Mouse (Mus musculus) layer of hippocampus, adult 9-10 months (tissue): Measurements from ENCODE around the gene Hexb.

Experiments
- DNase-seq: peaks from one replicate; pipeline ENCODE4 v3.0.0; 2022; ENCODE audit warnings: low spot score

The Hexb gene

DNA sequence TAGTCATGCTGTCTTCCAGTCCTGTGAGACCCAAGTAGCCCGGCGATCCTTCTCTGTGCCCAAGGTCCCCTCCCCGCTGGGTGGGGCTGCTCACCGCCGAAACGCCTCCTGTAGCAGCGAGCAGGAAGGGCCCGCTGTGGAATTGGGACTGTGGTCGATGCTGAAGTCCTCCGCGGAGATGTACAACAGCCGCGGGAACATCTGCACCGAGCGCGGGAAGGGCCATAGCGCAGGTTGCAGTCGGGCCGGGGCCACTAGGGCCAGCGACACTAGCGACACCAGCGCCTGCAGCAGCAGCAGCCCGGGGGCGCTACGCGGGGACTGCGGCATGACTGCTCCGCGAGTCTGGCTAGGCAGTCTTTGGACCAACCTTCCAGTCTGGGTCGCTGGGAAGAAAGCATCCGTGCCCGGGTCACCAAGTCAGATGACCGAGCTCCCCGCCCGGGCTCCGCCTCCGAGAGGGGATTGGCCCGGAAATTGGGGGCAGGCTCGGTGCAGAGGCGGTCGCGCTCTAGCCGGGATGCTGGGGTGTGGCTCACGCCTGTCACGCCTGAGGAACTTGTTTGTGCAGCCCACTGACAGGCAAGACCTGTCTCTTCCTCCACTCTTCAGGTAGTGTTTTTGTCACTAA, at the start of gene Hexb:
TSS of gene Hexb (minus strand) at position 426 of the 631 bp plus-strand sequence.
- no peak for DNase-seq

DNA sequence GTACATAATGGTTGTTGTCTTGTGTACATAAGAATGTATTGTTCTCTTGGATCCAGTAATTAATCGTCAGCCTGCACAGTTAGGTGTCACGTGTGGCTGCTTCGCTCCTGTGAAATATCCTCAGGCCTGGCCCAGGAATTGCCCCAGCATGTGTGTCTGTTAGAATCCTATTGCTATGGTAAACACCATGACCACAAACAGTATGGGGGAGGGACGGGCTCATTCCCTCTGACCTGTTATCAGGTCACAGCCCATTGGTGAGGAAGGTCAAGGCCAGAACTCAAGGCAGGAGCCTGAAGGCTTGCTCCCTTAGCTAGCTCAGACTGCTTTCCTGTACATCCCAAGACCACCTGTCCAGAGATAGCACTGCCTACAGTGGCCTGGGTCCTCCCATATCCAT, 49.6 kb upstream of the Hexb start:
- DNase-seq: no peak

DNA sequence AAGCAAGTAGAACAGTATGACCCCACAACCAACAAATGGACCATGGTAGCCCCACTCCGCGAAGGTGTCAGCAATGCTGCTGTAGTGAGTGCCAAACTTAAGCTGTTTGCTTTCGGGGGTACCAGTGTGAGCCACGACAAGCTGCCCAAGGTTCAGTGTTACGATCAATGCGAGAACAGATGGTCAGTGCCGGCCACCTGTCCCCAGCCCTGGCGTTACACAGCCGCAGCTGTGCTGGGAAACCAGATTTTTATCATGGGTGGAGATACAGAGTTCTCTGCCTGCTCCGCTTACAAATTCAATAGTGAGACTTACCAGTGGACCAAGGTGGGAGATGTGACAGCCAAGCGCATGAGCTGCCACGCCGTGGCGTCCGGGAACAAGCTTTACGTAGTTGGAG, 48.1 kb upstream of the Hexb start:
- no peak for DNase-seq

DNA sequence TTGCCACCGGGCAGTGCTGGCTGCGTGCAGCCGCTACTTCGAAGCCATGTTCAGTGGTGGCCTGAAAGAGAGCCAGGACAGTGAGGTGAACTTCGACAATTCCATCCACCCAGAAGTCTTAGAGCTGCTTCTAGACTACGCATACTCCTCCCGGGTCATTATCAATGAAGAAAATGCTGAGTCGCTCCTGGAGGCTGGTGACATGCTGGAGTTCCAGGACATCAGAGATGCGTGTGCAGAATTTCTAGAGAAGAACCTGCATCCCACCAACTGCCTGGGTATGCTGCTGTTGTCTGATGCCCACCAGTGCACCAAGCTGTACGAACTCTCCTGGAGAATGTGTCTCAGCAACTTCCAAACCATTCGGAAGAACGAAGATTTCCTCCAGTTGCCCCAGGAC, 47.0 kb upstream of the Hexb start:
- no peak for DNase-seq

DNA sequence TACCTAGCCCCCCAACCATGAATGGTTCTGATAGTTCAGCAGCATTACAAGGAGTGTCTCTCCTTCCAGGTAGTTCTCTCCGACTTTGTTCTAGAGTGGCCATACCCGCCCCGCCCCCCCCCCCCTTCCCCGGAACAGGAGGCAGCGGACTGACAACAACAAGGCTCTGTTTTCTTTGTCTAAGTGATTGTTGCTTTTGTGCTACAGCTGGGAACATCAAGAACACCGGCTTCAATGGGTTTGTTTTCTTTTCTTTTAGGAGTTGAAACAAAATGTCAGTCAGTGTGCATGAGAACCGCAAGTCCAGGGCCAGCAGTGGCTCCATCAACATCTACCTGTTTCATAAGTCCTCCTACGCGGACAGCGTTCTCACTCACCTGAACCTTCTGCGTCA, 46.6 kb upstream of the Hexb start:
- no peak for DNase-seq

DNA sequence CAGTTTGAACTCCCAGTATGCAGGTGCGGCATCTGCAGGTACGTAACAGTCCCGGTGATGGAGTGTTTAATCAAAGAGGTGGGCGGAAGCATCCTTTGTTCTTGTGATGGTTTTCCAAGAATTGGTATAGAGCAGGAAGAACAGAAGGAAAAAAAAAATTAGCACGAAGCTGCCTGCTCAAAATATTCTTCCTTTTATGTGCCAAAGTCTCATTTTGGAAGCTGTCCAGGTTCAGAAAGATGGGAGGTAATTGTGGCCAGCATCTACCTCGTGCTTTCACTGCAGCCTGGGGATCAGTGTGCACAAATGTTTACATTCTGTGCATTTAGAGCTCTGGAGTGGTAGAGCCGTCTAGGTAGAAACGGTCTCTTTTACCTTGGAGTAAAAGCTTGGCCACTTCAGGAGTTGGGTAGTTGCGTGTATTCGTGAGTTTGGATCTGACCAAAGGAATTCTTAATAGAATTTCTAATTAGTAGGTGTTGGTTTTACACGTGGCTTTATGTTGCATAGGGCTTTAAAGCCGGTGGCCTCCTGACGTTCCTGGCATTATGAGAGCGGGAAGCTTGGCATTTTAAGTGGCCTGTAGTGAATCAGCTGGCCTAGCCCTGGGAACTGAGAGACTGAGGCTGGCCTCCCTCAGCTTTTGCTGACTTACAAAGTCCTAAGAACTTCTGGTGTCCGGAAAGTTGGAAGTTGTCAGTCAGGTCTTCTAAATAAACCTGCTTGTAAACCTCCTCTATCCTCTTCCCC, 46.0 kb upstream of the Hexb start:
- DNase-seq: no peak

DNA sequence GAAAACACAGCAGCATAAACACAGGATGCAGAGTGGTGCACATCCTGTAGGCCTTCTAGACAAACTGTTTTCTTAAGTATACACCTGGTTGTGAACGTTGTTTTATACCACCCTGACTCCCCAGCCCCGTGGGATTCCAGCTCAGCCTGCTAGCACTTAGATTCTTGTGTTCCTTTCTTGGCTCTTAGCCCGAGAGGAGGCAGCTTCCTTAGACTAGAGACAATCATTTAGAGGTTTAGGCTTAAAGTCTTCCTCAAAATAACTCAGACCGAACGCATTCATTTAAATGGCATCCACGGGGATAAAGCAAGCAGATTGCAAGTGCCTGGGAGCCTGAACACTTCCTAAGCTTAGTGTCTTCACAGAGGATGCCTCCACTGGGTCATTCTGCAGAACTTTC, 44.6 kb upstream of the Hexb start:
- DNase-seq: no peak

DNA sequence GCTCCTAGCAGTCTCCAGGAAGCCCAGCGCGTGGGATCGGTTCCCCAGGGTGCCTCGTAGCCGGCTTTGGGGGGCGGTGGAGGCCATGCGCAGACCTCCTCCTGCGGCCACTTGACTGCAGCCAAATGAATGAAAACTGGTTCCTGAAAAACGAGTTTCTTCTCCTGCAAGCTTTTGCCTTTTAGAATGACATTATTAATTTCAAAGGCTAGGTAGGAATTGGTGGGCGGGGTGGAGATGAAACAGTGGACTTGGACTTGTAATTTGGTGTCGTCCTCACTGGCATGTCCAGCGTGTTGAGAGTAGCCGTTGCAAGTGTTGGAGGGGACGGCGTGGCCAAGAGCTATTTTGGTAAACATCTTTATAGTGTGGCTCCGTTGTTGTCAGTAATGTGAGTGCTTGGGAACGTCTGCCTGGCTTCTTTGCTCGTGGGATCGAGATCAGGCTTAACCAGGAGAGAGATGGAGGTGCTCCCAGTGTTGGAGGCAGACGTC, 43.7 kb upstream of the Hexb start:
- no peak for DNase-seq

DNA sequence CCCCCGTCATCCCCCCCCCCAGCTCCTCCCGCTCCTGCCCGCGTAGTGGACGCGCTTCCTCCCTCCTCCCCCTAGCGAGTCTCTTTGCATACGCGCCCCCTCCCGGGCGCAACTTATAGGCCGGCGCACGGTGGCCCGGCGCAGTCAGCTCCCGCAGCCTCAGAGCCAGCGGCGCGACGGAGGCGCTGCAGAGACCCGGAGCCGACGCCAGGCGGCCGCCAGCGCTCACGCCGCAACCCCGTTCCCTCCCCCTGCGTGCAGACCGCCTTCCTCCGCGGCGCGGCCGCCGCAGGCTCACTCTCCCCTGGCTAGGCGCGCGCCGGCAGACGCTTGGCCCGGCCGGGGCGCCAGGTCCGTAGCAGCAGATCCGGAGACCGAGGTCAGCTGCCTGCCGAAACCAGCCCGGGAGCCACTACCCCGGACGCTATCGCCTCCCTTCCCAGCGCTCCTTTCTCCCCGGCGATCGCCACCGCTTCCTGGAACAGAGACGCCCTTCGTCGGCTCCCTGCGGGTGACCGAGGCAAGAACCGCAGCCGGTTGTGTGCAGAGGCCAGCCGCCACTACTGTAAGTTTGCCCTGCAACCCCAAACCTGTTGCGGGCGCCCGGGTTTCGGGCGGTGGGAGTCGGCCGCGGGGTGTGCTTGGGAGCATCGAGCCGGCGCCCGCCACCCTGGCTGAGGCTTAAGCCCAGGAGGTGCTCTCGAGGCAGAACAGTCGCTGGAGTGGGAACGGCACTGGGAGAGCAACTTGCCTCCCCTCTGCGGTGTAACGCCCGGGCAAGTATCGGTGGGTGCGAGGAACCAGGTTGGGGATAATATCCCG, 43.0 kb upstream of the Hexb start, which contains the start of gene Enc1:
TSS of gene Enc1 (plus strand) at position 141 of the 822 bp plus-strand sequence.
- DNase-seq: peak; percentile 79

DNA sequence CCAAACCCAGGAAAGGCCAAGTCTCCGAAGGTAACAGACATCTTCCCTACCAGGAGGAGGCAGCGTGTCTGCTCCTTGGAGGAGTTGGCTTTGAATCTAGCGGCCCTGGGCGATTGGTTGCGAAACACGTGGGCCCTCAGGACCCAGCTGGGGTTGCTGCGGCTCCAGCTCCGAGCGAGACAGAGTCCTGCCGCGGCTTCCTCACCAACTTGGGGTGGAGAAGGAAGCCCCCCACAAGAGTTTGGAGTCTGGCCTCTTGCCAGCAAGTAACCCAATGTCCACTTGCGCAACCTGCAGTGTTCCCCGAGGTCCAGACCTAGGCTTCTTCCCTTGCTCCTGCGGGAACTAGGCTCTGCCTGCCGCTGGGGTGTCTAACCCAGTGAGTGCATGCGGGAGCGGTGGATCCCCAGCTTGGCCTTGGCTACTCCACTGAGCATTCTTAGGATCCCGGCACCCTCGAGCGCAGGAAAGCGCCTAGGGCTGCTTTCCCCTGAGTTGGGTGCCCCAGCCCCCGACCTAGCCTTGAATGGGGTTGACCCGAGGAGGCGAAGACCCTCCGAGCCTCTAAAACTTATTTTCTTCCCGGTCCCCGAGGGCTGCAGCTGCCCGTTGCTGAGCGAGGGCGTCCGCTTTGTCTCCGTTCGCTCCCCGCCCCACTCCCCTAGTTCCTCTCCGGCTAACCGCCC, 42.3 kb upstream of the Hexb start:
- DNase-seq: no peak

DNA sequence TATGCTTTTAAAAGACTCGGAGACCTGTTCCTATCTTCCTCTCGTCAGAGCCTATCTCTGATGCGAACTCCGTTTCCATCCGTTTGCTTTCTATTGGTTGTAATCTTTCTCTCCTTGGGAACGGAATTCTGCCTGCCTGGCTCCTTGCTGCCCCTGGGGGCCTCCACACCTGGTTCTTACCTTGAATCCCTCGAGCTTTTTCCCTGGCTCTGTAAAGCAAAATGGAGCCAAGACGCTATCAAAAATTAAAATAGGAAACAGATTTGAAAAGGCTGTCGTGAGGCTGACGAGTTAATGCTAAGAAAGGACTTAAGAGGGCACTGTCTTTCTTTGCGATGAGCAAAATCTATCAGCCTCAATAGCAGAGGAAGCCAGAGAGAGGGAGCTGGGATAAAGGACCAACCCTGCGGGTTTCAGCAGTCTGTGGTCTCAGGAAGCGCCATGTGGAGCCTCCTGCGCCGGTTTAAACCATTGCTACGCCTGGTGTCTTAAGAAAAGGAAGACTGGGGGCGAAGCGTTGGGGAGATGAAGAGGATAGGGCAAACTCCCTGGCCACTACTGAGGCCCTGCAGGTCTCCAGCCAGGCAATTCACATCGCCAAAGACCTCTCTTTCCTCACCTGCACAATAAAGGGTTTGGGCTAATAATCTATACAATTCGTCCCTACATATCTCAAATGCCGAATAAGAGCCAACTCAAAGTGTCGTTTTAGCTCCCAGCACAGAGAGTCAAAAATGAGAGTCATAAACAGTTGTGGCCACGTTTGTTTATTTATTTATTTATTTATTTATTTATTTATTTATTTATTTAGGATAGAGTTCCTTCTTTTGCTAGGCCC, 41.4 kb upstream of the Hexb start:
- peak; percentile 65 for DNase-seq

DNA sequence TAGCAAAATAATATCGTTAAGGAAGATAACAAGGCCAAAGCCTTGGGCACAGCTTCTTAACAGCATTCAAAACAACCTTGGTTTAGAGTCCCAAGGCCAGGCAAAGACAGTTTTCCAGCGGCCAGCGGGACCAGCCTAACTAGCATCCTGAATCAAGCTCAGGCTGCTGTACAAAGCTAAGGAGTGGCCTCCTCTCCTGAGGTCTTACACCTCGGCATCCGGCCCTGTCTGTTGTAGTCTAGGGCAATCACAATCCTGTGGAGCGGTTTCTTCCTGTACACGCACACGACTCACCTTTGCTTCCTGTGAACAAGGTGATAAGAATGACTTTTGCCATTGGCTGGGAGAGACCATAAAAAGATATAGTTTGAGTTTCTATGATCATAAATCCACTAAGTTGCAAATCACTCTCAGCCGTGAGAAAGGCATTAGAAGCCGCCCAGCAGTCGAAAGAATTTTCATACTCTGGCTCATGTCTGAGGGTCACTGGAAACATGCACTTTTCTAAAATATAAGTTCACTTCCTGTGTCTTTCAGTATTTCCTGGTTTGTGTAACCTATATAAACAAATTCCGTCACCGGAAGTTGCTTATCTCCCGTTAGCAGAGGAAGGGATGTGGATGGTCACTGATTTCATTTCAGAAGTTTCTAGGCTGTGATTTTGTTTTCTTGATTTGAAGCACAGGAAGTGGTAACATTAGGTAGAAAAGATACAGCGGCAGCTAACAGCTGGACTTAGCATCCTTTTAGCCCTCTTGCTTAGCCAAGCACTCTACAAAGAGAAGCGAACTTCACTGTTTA, 40.2 kb upstream of the Hexb start:
- DNase-seq: no peak

DNA sequence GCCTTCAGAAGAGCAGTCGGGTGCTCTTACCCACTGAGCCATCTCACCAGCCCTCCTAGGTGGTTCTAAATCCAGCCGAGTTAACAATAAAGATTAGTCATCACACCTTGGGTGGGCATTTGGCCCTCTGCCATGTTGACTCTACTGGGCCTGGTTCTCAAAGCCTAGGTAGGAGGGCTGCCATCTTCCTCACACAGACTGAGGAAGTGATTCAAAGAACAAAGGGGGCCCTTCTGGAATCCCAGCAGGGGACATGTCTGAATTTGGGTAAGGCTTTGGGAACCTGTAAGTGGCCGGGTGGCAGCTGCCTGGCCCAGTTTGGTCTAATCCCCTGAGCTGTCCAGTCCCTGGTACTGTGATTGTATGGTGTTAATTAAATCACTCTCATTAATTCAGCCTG, 39.5 kb upstream of the Hexb start:
- no peak for DNase-seq

DNA sequence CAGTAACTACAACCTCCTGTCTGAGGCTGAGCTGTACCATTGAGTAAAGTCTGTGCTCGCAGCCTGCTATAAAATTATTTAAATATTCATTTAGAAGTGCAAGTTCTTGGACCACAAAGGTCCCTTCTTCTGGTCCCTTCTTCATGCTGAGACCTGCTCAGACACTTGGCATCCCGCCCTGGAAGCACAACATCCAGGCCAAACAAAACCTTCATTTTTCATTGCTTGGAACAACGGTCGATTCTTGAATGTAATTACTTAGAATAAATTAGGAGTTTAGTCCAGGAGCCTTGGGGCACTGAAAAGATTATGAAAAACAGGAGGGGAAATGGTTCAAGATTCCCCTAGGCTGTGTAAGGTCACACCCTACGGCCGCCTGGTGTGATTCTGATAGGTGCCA, 37.8 kb upstream of the Hexb start:
- no peak for DNase-seq

DNA sequence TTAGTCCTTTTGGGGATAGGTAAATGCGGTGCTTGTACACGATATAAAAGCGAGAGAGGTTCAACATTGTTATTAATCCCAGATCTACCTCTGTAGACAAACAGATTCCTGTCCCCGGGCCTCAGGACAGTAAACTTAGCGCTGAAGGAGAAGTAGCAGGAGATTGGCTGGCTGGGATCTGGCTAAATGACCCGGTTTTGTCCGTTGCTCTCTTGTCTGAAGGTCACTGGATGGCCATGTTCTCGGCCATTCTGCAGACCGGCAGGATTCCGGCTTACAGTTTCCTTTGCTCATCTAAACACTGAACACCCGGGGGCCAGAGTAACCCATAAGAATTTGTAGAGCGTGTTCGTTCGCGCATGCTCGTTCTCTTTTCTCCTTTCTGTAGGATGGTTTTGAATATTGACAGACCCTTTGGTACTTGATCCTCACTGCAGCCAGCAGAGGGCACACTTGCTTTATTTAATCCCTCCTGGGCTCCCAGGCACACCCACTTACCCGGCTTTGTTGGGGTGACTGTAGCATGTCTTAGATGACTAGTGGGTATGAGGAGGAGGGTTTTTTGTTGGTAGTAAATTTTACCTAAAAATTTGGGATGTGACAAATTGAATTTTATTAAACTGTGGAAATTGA, 36.7 kb upstream of the Hexb start:
- peak; percentile 83 for DNase-seq

DNA sequence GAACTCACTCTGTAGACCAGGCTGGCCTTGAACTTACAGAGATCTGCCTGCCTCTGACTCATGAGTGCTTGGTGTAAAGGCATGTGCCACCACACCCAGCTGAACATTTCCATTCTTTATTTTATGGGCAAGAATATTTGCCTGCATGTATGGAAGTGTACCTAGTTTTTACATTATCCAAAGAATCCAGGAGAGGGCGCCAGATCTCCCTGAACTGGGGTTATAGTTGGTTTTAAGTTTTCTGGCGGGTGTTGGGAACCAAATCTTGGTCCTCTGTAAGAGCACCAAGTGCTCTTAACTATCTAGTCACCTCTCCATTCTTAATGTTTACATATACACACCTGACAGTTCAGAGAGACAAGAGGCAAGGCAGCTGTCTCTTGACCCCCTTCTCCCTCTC, 34.9 kb upstream of the Hexb start:
- DNase-seq: no peak

DNA sequence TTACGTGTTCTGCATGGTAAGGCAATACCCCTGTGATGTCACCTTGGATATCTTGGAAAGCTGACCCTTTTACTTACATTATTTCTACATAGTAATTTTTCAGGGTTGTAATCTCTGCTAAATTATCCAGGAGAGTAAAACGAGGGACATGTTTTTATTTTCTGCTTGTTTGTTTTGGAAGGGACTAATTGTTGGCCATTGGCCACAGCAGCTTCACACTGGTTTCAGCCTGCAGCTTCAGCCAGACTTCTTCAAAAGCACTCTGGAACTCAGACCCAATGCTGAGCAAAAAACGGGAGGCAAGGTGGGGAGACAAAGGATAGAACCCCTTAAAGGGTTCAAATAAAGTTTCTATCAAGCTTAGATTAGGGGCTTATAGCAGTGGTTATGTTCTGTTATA, 31.9 kb upstream of the Hexb start:
- DNase-seq: no peak

DNA sequence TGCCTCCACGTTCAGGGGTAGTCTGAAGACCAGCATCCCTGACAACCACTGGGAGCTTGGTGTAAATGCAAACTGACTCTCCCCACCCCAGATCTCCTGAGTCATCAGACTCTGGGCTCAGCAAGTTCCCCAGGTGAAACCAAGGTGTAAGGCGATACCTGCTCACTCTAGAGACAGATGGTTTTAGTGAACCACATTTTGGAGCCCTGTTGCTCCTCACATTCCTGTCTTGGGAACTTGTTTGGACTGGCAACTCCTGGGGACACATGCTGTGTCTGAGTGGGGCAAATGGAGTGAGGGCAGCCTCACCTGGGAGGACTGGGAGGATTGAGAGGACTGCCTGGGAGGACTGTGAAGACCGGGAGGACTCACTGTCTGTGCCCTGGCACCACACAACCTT, 29.6 kb upstream of the Hexb start:
- DNase-seq: no peak

DNA sequence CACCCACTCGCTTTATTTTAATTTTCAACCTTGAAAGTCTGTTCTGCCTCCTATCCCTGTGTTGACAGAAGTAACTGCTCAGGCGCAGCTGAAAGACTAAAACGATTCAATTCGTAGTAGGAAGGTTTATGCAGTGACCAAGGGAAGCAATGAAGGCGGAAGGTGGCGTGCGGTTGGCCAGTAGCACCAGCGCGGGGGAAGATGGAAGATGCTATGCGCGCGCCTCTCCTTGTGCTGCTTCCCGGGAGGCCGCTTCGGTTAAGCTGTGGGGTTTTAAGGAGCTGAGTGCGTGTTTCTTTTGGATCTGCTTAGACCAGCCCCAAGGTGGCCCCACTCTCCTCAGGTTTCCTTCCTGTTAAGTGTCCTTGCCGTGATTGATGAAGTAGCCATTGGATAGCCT, 27.0 kb upstream of the Hexb start:
- no peak for DNase-seq
